Mouse (Mus musculus): ENCODE results near the gene Lgals1. TPM values are rescaled to one million over a fixed set of nuclear protein-coding genes. Genes with fewer than 3 reads are reported as not detected.

The Lgals1 gene
- polyA plus RNA-seq, 1 experiment from 2014 or later = 105 TPM

GRCm38 (mm10) chr15:78962885-78963284 lies 36.4 kb downstream of the Lgals1 start:
- ATAC-seq = peak; percentile 48
- 39% methylated on average over 2 of the region's 2 CpGs for WGBS
- no peak overlapping the region for H3K4me2 ChIP-seq (ENCODE audit: low read length)
- no peaks in the 10 kb centered on the region for H3K27me3 ChIP-seq (replicated peaks; ENCODE audit: control insufficient read depth, insufficient read depth, low read length)
- H3K9me3 ChIP-seq (ENCODE audit: control insufficient read depth, low read length) = no peaks in the 10 kb centered on the region
- no peaks in the 10 kb centered on the region; the same call in 1 of the 2 replicates for H3K4me1 ChIP-seq (ENCODE audit: control insufficient read depth, insufficient read depth, low read depth, low read length)
- no peak overlapping the region for H3K9ac ChIP-seq (ENCODE audit: low read depth, low read length)
- H3K4me3 ChIP-seq (ENCODE audit: low read length) = no peak overlapping the region
- H3K36me3 ChIP-seq (ENCODE audit: control insufficient read depth, insufficient read depth, low read length) = peaks cover 31% of the 10 kb centered on the region
- H3K27ac ChIP-seq (ENCODE audit: low read depth, low read length) = no peak overlapping the region

GRCm38 (mm10) chr15:78971626-78972025 lies 45.1 kb downstream of the Lgals1 start:
- Histone ChIP-seq H3K27me3 (replicated peaks; ENCODE audit: control insufficient read depth, insufficient read depth, low read length) (no peaks in the 10 kb centered on the region), H3K9ac (ENCODE audit: low read depth, low read length) (no peak overlapping the region), H3K4me2 (ENCODE audit: low read length) (no peak overlapping the region), H3K9me3 (ENCODE audit: control insufficient read depth, low read length) (no peaks in the 10 kb centered on the region), H3K36me3 (ENCODE audit: control insufficient read depth, insufficient read depth, low read length) (peaks cover 12% of the 10 kb centered on the region), H3K4me3 (ENCODE audit: low read length) (no peak overlapping the region), H3K4me1 (ENCODE audit: control insufficient read depth, insufficient read depth, low read depth, low read length) (no peaks in the 10 kb centered on the region), H3K27ac (ENCODE audit: low read depth, low read length) (no peak overlapping the region)
- no peak for ATAC-seq
- WGBS = 70% methylated on average over 6 of the region's 6 CpGs

GRCm38 (mm10) chr15:78973950-78974349 lies 47.4 kb downstream of the Lgals1 start:
- no peak overlapping the region for H3K9ac ChIP-seq (ENCODE audit: low read depth, low read length)
- no peaks in the 10 kb centered on the region for H3K27me3 ChIP-seq (replicated peaks; ENCODE audit: control insufficient read depth, insufficient read depth, low read length)
- WGBS = 71% methylated on average over 7 of the region's 7 CpGs
- no peak overlapping the region for H3K4me3 ChIP-seq (ENCODE audit: low read length)
- H3K4me2 ChIP-seq (ENCODE audit: low read length) = no peak overlapping the region
- no peaks in the 10 kb centered on the region; the same call in 1 of the 2 replicates for H3K36me3 ChIP-seq (ENCODE audit: control insufficient read depth, insufficient read depth, low read length)
- H3K9me3 ChIP-seq (ENCODE audit: control insufficient read depth, low read length) = no peaks in the 10 kb centered on the region
- 0 out of 2 replicates have a peak, but pooled peaks have one; percentile 48 for ATAC-seq
- no peaks in the 10 kb centered on the region for H3K4me1 ChIP-seq (ENCODE audit: control insufficient read depth, insufficient read depth, low read depth, low read length)
- no peak overlapping the region for H3K27ac ChIP-seq (ENCODE audit: low read depth, low read length)

DNA sequence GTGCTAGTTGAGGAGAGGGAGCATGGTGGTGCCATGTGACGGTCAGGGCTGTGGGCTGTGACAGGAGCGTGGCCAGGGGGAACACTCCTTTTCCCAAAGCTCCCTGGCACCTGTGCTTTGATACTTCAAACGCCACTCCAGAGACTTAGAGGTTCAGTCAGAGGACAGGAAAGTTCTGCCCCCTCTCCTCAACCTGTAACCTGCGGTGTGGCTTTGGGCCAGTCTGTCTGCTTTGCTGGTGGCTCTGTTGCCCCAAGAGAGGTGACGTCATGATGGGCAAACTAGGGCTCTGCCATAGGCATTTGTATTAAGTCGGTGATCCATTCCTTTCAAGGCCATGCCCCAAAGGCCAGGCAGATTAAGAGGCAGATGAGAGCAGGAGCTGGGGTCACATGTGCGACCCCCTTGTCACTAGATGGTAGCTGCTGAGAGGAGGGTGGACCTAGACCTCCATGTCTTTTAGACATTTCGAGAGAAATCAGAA lies 51.2 kb downstream of the Lgals1 start:
- no peak overlapping the region for H3K9ac ChIP-seq (ENCODE audit: low read depth, low read length)
- H3K9me3 ChIP-seq (ENCODE audit: control insufficient read depth, low read length) = no peaks in the 10 kb centered on the region
- no peak overlapping the region for H3K4me3 ChIP-seq (ENCODE audit: low read length)
- no peak overlapping the region for H3K4me2 ChIP-seq (ENCODE audit: low read length)
- 93% methylated on average over 8 of the region's 8 CpGs for WGBS
- no peak overlapping the region for H3K27ac ChIP-seq (ENCODE audit: low read depth, low read length)
- 0 out of 2 replicates have a peak, but pooled peaks cover 2% of the 10 kb centered on the region for H3K27me3 ChIP-seq (replicated peaks; ENCODE audit: control insufficient read depth, insufficient read depth, low read length)
- H3K4me1 ChIP-seq (ENCODE audit: control insufficient read depth, insufficient read depth, low read depth, low read length) = peaks cover 5% of the 10 kb centered on the region
- no peaks in the 10 kb centered on the region; the same call in 1 of the 2 replicates for H3K36me3 ChIP-seq (ENCODE audit: control insufficient read depth, insufficient read depth, low read length)
- ATAC-seq = no peak

DNA sequence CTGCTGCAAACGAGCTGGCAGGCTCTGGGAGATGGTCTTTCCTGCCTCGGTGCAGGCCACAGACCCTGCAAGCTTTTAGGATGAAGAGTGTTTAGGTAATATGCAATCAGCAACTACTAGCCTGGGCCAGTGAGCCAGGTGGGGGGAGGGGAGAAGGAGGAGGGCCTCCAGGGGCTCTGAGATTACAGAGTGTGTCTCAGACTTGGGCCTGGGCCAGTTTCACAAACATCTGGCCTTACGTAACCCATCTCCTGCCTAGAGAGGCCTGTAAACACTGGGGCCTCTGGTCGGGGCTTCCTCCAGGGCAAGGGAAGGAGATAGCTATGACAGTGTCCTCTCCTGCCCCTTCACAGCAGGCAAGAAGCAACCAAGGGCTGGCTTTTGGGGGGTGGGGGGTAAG lies 52.4 kb downstream of the Lgals1 start:
- Histone ChIP-seq H3K4me3 (ENCODE audit: low read length) (no peak overlapping the region), H3K27ac (ENCODE audit: low read depth, low read length) (no peak overlapping the region), H3K9me3 (ENCODE audit: control insufficient read depth, low read length) (no peaks in the 10 kb centered on the region), H3K36me3 (ENCODE audit: control insufficient read depth, insufficient read depth, low read length) (no peaks in the 10 kb centered on the region), H3K9ac (ENCODE audit: low read depth, low read length) (no peak overlapping the region), H3K4me1 (ENCODE audit: control insufficient read depth, insufficient read depth, low read depth, low read length) (peaks cover 9% of the 10 kb centered on the region), H3K27me3 (replicated peaks; ENCODE audit: control insufficient read depth, insufficient read depth, low read length) (0 out of 2 replicates have a peak, but pooled peaks cover 2% of the 10 kb centered on the region), H3K4me2 (ENCODE audit: low read length) (no peak overlapping the region)
- ATAC-seq = no peak
- 31% methylated on average over 4 of the region's 4 CpGs for WGBS

Small RNA genes within 50 kb of the gene (microRNA-seq; reads per million reads assigned to microRNA genes)
- not detected for gene Mir6955

Other genes starting within 250 kb of the Lgals1 start
- 11.6 and 13.3 TPM in 2 replicates for gene Elfn2, start 208.0 kb upstream of the Lgals1 start, polyA plus RNA-seq (2015; fragmentation: Nextera tagmentation; extraction: Ambion mirVana)
- 19.7 and 20.1 TPM in 2 replicates for gene Mfng, start 153.2 kb upstream of the Lgals1 start, polyA plus RNA-seq (2015; fragmentation: Nextera tagmentation; extraction: Ambion mirVana)
- 2.5 and 2.8 TPM in 2 replicates for gene Card10, start 123.7 kb upstream of the Lgals1 start, polyA plus RNA-seq (2015; fragmentation: Nextera tagmentation; extraction: Ambion mirVana)
- gene Cdc42ep1, start 84.1 kb upstream of the Lgals1 start, polyA plus RNA-seq (2015; fragmentation: Nextera tagmentation; extraction: Ambion mirVana) = 15.9 and 17.5 TPM in 2 replicates
- not detected in 2 replicates for gene Lgals2, start 71.2 kb upstream of the Lgals1 start, polyA plus RNA-seq (2015; fragmentation: Nextera tagmentation; extraction: Ambion mirVana)
- 46.1 and 51.8 TPM in 2 replicates for gene Gga1, start 49.5 kb upstream of the Lgals1 start, polyA plus RNA-seq (2015; fragmentation: Nextera tagmentation; extraction: Ambion mirVana)
- 0.11 TPM in 1 of 2 replicates, not detected in the other for gene Gm49510, start 27.1 kb upstream of the Lgals1 start, polyA plus RNA-seq (2015; fragmentation: Nextera tagmentation; extraction: Ambion mirVana)
- 4.5 and 6.7 TPM in 2 replicates for gene Sh3bp1, start 27.0 kb upstream of the Lgals1 start, polyA plus RNA-seq (2015; fragmentation: Nextera tagmentation; extraction: Ambion mirVana)
- gene Pdxp, start 12.8 kb upstream of the Lgals1 start, polyA plus RNA-seq (2015; fragmentation: Nextera tagmentation; extraction: Ambion mirVana) = 94.7 and 96.9 TPM in 2 replicates
- 63.6 and 68.1 TPM in 2 replicates for gene Nol12, start 8.2 kb downstream of the Lgals1 start, polyA plus RNA-seq (2015; fragmentation: Nextera tagmentation; extraction: Ambion mirVana)
- 36.1 and 40.4 TPM in 2 replicates for gene Triobp, start 21.0 kb downstream of the Lgals1 start, polyA plus RNA-seq (2015; fragmentation: Nextera tagmentation; extraction: Ambion mirVana)
- gene H1f0, start 101.7 kb downstream of the Lgals1 start, polyA plus RNA-seq (2015; fragmentation: Nextera tagmentation; extraction: Ambion mirVana) = 200 and 206 TPM in 2 replicates
- gene Galr3, start 115.2 kb downstream of the Lgals1 start, polyA plus RNA-seq (2015; fragmentation: Nextera tagmentation; extraction: Ambion mirVana) = 0.14 TPM in 1 of 2 replicates, not detected in the other
- 50.0 and 54.0 TPM in 2 replicates for gene Ankrd54, start 136.2 kb downstream of the Lgals1 start, polyA plus RNA-seq (2015; fragmentation: Nextera tagmentation; extraction: Ambion mirVana)
- 174 and 177 TPM in 2 replicates for gene Eif3l, start 148.5 kb downstream of the Lgals1 start, polyA plus RNA-seq (2015; fragmentation: Nextera tagmentation; extraction: Ambion mirVana)
- 11.6 and 13.9 TPM in 2 replicates for gene Micall1, start 182.2 kb downstream of the Lgals1 start, polyA plus RNA-seq (2015; fragmentation: Nextera tagmentation; extraction: Ambion mirVana)
- gene Polr2f, start 214.3 kb downstream of the Lgals1 start, polyA plus RNA-seq (2015; fragmentation: Nextera tagmentation; extraction: Ambion mirVana) = 258 and 285 TPM in 2 replicates
- gene 1700088E04Rik, start 214.5 kb downstream of the Lgals1 start, polyA plus RNA-seq (2015; fragmentation: Nextera tagmentation; extraction: Ambion mirVana) = 18.0 and 20.2 TPM in 2 replicates
- 9.0 and 9.5 TPM in 2 replicates for gene Sox10, start 238.5 kb downstream of the Lgals1 start, polyA plus RNA-seq (2015; fragmentation: Nextera tagmentation; extraction: Ambion mirVana)